Mouse (Mus musculus) heart, adult 8-10 months (tissue): ENCODE measurements around the gene Emx2. TPM values are rescaled to one million over a fixed set of nuclear protein-coding genes. Genes with fewer than 3 reads are reported as not detected.

ENCODE experiments used
- DNase-seq: peaks from one replicate; pipeline ENCODE4 v3.0.0; 2022; ENCODE audit warnings: low spot score
- total RNA-seq, 4 experiments: library from RNA; stranded (reverse); gene quantifications; 2 replicates each; pipeline ENCODE4 v1.2.4; 2022

The Emx2 gene
- total RNA-seq, 4 experiments from 2014 or later, result not detected

DNA sequence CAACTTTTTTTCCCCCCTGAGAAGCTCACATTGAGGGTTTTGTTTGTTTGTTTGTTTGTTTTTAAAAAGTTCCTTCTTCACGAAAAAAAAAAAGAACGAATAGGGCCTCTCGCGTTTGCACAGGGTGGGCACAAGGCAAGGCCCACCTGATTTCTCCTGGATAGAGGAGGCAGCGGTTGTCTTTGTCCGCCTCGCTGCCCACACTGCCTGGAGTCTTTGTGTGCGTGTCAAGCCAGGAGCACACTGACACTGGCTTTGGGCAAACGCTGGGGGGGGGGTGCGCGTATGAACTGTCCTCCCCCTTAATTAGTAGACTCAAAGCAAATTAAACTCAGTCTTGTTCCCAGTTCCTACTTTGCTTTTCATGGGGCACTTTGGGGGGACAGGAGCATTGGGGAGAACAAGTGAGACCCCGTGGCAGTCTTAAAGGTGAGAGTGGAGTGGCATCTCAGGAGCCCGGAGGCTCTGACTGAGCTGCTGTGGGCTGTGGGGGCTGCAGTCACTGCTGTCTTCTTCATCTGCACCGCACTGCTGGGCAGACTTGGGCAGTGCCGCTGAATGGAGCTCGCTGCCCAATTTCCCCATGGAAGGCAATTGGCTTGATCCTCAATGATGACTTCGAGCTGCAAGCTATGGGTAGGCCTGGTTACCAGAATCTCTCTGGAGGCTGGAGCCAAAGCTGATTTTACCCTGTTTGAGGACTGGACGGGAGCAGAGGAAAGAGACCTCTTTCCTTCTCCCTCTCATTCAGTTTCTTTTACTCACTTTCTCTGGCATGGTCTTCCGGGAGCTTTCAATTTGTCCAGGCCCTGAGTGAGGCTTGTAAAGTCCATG is 4.5 kb downstream of the Emx2 start:
- no peak for DNase-seq

DNA sequence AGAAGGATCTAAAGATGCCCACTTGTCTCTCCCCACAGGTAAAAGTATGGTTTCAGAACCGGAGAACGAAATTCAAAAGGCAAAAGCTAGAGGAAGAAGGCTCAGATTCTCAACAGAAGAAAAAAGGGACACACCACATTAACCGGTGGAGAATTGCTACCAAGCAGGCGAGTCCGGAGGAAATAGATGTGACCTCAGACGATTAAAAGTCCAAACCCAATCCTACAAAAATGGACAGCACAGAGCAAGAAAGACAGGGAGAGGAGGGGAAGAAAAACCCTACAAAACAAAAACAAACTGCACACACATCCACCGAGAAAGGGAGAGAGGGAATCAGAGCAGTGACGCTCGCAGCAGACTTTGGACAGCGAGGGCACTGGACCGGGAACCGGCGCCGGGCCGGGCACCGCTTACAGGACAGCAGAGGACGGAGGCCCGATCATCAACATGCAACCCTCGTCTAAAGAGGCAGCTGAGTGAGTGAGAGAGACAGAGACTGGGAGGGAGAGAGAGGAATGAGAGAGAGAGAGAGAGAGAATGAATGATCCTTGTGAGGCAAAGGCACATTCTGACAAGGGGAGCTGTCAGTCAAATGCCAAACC is 5.8 kb downstream of the Emx2 start:
- DNase-seq, result no peak

DNA sequence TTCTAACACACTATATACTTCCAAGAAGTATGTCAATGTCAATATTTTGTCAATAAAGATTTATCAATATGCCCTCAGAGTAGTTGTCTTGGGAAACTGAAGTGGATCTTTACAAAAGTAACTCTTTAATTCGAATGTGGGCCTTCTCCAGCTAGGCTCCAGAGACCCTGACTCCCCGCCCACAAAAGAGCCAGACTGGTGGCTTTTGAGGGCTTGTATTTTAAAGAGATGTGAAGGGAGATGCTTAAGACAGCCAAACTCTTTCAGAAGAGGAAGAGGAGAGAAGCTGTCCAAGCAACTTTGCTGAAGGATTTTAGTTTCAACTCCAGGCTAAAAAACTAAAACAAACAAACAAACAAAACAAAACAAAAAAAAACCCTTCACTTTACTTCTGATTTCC is 7.1 kb downstream of the Emx2 start:
- DNase-seq, result no peak

DNA sequence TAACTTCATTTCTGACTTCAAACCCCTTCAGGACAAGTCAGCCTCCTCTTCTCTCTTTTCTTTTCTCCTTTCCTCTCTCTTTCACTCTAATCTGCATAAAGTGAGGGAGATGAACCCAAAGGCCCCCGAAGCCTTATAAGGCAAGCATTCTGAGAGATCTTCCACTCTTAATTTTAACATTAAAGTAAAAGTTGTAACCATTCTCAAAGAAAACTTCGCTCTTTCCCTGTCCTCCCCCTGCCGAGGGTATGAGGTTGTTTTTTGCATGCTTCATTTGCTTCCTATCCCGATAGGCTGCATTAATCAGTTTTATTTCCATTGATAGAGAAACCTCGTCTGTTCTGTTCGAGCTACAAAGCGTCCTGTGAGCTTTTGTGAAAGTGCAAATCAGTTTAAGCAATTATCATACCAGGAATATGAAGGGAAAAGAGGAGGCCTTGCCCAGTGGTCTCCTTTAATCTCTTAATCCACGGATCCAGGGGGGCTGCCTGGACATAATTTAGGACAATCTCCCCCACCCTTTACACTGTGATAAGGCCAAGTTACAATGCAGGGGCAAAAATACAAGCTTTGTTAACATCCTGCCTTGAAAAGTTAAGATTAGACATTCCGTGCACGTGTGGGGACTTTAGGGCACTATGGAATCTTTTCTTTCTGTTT is 7.7 kb downstream of the Emx2 start:
- no peak for DNase-seq

DNA sequence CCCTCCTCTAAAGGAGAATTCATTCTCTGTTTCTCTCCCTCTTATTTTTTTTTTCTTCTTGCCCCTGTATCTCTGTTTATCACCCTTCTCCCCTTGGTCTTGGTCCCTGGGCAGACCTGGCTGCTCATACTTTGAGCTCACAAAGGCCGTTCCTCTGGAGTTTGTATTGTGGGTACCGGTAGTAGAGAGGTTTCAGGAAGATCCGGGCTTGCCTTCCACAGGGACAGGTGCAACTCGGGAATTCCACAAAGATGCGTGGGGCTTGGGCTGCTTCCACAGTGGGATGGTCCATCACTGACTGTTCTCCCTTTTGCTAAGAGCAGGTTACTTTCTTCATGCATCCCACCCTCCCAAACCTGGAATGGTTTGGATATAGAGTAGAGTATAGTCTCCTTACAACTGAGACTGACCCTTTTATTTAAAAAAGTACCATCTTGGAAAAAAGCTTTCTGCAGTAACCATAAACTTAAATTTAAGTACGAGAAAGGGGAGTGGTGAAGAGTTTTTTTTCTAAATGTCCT is 8.3 kb downstream of the Emx2 start:
- no peak for DNase-seq

DNA sequence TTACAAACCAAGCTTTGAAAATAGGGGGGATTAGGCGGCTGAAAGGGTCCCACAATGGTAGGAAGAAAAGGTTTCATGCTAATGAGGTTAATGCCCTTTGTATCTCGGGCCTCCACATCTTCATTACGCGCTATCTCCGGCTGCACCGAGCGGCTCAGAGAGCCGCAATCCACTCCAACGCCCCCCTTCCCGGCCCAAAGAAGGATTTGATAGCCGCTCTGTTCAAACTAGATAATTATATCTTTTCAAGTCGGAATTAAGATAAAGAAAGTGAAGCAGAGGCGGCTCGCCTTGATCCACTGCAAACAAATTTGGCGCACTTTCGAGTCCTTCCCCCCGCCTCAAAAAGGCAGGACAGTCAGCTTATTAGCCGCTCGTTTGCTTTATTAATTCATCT is 8.8 kb downstream of the Emx2 start:
- DNase-seq, result no peak

DNA sequence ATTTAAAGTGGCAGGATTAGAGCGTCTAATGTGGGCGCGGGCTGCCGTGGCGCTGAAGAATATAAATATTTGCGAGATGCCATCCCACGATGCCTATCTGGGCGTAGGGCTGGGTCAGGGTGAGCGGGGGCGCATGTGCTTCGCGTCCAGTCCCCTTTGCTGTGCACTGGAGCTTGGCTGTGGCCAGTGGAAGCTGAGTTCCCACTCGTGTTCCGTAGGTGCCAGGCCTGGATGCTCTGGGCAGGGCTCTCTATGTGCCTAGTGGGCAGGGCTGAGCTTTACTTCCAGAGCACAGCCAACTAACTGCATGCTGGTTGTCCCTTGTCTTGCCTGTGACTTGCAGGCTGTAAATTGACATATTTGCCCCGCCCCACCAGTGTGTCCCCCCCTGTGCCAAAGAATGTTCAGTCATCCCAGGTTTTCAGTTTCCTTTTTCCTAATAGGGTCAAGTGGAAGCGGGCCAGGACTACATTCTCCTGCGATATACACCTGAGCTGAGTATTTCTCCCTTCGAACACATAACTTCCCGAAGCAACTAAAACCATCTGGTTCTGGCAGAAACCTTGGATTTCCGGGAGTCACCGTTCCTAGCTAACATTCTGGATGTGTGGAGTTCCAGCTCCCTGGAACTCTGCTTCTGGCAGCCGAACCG is 9.4 kb downstream of the Emx2 start:
- DNase-seq, result no peak

DNA sequence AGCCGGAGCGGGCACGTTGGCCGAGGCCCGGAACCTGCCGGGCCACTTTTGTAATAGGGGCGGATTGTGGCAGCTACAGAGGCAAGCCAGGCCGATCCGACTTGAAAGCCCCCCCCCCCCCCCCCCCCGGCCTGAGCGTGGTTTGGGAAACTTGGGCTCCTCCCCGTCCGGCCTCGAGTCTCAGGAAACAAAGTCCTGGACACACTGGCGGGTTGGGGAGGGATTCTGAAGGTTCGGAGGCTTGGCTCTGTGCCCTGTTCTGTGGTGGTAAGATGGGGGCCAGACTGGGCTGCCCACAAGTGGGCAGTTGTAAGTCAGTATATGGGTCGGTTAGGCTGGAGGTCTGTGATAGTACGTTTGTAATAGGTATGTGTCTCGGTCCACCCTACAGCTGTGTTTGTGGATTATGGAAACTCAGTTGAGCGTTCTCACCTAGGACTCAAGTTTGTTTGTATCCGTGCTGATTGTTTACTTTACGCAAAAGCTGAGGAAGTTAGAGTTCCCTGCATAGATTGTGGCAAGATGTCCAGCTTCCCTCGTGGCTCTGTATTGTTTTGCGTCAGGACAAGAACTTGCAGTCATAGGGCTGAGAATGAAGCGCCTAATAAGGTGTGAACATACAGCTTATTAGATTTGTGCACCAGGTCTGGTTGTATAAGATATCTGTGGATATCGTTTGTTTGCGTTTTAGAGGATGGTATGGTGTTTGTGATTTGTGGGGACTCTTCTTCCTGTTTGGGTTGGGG is 10.1 kb downstream of the Emx2 start:
- DNase-seq, result no peak

DNA sequence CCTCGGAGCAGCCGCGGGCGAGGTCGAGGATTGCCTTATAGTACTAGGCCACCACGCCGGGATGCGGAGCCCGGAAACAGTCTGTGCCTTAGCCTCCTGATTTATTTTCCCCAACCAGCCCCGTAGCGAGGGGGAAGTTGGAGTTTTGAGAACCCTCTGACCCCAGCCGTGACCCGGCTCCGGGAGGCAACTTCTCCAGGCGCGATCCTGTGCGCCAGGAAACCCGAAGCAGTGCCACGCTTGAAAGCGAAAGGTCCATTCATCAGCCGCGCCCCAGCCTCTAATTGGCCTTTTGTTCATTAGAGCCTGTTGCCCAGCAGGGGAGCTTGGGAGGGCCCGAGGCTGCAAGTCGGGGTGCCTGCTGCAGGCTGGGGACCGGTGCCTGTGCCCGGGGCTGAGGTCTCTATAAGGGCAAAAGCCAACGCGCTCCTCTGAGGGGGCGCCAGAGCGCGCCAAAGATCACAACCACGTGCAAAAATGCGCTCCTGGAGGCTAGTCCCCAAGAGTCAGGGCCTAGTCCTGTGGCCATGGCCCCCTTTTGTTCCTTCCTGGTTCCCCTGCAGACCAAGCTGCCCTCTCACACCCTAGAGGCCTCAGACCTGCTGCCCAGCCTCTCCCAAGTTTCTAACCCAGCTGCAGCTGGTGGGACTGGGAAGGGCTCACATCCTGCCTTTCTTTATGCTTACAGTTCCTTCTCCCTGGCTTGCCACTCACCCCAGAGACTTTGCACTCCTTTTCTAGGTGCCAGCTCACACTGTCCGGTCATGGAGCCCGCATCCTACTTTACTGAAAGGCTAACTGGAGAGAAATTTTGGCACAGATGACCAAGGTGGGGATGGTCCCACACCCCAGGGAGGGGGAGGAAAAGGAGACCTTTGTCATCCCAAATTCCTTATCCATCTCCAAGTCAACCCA is 11.1 kb downstream of the Emx2 start:
- no peak for DNase-seq

DNA sequence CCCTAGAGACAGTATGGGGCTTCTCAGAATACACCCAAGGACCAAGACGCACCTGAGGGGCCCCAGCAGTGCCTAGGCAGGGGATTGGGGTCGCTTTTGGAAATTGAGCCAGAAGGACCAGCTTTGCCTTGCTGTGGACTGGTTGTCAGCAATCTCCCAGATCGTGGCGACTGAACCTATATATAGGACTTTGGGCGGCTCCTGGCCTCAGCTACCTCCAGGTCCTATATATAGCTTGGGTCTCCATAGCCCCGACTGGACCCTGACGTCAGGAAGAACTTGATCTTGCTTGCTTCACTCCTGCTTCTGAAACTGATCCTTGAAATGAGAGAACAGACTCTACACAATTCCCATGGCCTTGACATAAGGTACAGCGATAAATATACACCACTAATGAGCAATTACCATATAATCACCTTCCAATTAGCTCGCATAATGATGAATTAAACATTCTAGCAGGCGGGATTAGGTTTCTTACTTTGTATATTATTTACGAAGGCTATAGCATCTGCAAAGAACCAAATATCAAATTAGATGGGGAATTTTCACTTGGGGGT is 12.0 kb downstream of the Emx2 start:
- DNase-seq, result no peak

DNA sequence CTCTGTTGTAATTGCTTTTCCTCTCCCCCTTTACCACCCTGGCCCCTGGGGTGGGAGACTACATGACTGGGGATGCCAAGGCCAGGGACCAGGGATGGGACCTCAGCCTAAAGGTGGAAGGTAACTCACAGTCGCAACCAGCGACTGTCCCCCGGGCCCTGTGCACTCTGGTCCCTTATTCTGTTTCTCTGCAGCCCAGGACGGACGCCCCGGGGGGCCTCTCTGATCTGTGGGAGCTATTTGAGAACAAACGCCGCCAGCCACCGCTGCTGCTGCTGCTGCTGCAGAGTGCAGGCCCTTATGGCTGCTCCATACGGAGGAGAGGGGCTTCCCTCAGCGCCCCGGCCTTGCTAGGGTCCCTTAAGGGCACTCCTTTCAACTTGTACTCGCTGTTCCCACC is 12.7 kb downstream of the Emx2 start:
- no peak for DNase-seq

DNA sequence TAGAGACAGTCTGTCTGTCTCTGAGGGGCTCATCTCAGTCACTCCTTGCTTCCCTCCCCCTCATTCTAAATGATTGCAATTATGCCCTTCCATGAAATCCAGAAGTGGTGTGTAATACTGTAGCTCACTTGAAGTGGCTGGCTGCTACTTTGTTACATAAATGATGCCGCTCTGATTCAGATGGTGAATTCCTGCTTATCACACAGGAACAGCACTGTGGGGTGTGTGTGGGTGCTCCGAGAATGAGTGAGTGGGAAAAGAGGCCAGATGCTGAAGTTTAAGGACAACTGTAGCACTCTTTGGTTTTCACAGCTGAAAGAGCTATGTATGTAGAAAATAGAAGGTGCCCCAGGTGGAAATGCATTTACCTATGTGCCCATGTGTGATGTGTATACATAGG is 14.7 kb downstream of the Emx2 start:
- no peak for DNase-seq

DNA sequence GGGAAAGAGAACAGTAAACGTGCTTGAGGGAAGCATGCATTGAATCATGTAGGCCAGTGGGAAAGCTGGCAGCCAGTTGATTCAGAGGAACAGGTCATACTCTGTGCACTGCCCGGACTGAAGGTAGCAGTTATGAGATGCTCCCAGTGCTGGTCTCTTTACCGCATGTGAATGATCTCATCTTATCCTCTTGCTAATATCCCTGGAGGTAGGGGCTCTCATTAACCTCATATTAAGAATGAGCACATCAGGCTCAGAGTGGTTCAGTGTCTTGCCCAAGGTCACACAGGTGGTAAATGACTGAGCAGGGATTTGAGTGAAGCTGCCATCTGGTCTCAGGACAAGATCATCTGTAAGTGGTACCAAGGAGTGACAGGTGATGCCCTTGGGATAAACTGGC is 21.7 kb downstream of the Emx2 start:
- DNase-seq, result no peak

DNA sequence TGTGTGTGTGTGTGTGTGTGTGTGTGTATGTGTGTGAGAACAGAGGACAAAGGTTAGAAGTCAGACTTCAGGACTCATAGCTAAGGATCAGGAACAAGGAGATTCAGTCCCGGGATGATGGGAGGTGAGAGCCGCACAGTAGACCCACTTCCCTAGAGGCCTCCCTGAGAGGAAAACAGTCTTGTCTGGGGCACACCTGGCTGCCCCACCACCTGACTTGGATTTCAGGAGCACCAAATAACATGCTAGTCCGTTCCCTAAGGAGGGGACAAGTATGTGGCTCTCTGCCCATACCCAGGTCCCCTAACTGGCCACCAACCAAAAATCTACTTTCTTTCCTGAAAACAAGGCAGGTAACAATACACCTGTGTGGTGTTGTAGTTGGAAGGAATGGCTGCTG is 22.4 kb downstream of the Emx2 start:
- DNase-seq, result no peak

DNA sequence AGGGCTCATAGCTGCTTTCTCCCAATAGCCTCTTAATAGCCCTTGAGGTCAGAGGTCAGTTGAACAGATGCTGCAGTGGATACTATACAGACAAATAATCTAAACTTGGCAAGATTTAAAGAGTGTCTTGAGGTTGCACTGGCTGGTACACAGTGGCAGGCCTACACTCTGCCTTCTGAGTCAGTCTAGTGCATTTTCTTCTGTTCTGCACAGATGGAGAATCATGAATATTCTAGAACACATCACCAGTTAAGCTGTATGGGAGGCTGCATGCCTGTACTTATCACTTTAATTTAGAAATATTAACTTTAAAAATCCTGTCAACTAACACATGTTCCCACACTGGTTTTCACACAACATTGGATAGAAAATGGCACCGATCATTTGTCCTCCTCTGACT is 34.1 kb downstream of the Emx2 start:
- no peak for DNase-seq

DNA sequence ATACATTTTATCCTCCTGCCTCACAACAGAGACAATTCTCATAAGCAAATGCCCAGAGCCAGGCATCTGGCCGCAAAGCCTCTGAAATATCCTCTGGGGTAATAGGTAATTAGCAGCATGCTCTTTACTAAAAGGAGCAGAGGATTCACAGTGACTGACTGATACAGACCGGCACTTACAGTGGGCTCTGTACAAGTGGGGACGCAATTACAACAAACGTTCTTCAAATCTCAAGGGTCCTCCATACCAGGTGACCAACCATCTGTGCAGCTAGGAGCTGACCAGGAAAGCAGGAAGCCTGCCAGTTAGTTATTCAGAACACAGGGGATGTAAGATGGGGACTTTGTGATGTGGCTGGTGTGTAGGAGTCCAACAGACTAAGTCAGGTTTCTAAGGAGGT is 38.7 kb downstream of the Emx2 start:
- no peak for DNase-seq

DNA sequence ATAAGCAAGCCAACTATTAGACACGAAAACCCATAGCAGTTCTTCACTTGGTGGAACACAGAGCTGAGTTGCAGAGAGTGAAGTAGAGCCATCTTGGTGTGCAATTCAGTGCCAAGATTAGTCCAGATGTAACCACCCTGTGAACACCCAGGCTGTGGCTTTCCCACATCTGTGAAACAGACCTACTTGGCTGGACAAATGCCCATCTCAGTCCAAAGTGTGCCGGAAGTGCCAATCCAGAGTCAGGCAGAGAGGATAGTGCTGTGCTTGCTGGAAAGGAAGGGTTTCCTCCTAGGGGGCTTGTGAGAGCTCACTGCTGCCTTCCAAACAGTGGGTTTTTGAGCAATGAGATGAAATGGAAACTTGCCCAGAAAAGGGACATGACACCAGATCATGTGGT is 50.7 kb downstream of the Emx2 start:
- no peak for DNase-seq

DNA sequence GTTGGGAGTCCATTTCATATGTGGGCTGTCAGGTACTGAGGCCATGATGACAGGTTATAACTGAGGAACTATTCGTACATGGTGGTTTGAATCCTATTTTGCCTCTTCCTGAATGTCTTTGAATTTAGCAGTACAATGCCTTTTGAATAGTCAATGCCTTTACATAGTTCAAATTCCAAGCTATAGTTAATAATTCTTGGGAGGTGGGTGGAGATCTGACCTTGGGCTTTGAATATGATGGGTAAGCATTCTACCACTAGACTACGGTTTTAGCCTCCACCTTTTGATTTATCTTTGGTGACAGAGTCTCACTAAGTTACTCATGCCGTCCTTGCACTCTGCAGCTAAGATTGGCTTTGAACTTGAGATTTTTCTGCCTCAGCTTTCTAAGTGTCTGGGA is 55.0 kb downstream of the Emx2 start:
- no peak for DNase-seq
